In the genomic region with DNA sequence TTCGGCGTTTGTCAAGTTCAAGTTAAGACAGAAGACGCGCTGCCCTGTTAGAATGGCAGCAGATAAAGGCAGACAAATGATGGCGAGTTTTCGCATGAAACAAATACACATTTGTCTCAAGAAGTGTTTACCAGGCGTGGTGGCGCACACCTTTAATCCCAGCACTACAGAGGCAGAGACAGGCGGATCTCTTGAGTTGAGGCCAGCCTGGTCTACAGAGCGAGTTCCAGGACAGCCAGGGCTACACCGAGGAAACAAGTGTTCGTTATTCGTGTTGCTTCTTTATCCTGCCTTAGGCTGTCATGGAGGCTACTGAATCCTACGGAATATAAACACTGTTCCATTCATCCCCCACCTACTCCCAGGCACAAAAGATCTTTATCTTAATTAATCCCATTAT, we compare ENCODE assay signal across 8 mouse cellular contexts. TPM values are rescaled to one million over a fixed set of nuclear protein-coding genes. Genes with fewer than 3 reads are reported as not detected.
DNase-seq lines count a peak whose midpoint lies in the region; ATAC-seq and TF ChIP-seq lines count a peak whose summit lies in the region.

No protein-coding gene starts in this region.

- peaks cover 9% of the 10 kb centered on the region; the same call in 1 of the 2 replicates for H3K79me2 ChIP-seq in liver, adult 2 months (ENCODE audit: control insufficient read depth, insufficient read depth, low read length)
- peaks cover 30% of the 10 kb centered on the region for H3K79me2 ChIP-seq in myocyte (ENCODE audit: control insufficient read depth, insufficient read depth)

- 0 out of 2 replicates have a peak, but pooled peaks have one; percentile 15 for ATAC-seq in embryonic facial prominence, embryonic 13.5 days (ENCODE audit: insufficient number of reproducible peaks, insufficient read depth, low FRiP score, low TSS enrichment, low read depth)
- ATAC-seq in intestine, embryonic 15.5 days = peak; percentile 64

- no peaks in the 10 kb centered on the region for H3K9me3 ChIP-seq in embryonic facial prominence, embryonic 13.5 days
- no peaks in the 10 kb centered on the region for H3K9me3 ChIP-seq in intestine, embryonic 15.5 days

- H3K4me1 ChIP-seq in liver, adult 2 months (ENCODE audit: control insufficient read depth, insufficient read depth, low read length) = peaks cover 5% of the 10 kb centered on the region; the same call in 1 of the 2 replicates
- H3K4me1 ChIP-seq in embryonic facial prominence, embryonic 13.5 days = peaks cover 7% of the 10 kb centered on the region
- H3K4me1 ChIP-seq in intestine, embryonic 15.5 days (replicated peaks) = 0 out of 2 replicates have a peak, but pooled peaks cover 3% of the 10 kb centered on the region

- H3K36me3 ChIP-seq in liver, adult 2 months (ENCODE audit: control insufficient read depth, insufficient read depth, low read length) = peaks cover 4% of the 10 kb centered on the region; the same call in 1 of the 2 replicates
- peaks cover 6% of the 10 kb centered on the region for H3K36me3 ChIP-seq in embryonic facial prominence, embryonic 13.5 days
- peaks cover 4% of the 10 kb centered on the region; the same call in 1 of the 2 replicates for H3K36me3 ChIP-seq in intestine, embryonic 15.5 days
- peaks cover 12% of the 10 kb centered on the region for H3K36me3 ChIP-seq in myocyte (ENCODE audit: control insufficient read depth, insufficient read depth)

- no peak for TF ChIP-seq CTCF in liver, adult 2 months (IDR thresholded peaks at IDR 0.05; ENCODE audit: low read depth, low read length)

- no peak for TF ChIP-seq POLR2A in liver, adult 2 months (IDR thresholded peaks at IDR 0.05; ENCODE audit: extremely low read depth, insufficient read depth, low read length)
- TF ChIP-seq POLR2A in myocyte (IDR thresholded peaks at IDR 0.05; ENCODE audit: insufficient read length, low read depth) = no peak

- 8% methylated on average over 14 of the region's 14 CpGs for WGBS in liver, adult 2 months
- WGBS in embryonic facial prominence, embryonic 13.5 days = 12% methylated on average over 14 of the region's 14 CpGs
- WGBS in intestine, embryonic 15.5 days = 13% methylated on average over 14 of the region's 14 CpGs

- H3K27ac ChIP-seq in liver, adult 2 months (replicated peaks; ENCODE audit: insufficient read depth, low read depth, low read length) = peak overlapping the region; percentile 85
- H3K27ac ChIP-seq in embryonic facial prominence, embryonic 13.5 days = peak overlapping the region; percentile 99
- peak overlapping the region; percentile 86 for H3K27ac ChIP-seq in intestine, embryonic 15.5 days

- peak overlapping the region; percentile 87 for H3K4me3 ChIP-seq in liver, adult 2 months (ENCODE audit: insufficient read depth, low read depth, low read length)
- H3K4me3 ChIP-seq in embryonic facial prominence, embryonic 13.5 days = peak overlapping the region; percentile 91
- H3K4me3 ChIP-seq in intestine, embryonic 15.5 days (replicated peaks) = peak overlapping the region; percentile 36
- peak overlapping the region; percentile 94 for H3K4me3 ChIP-seq in myocyte

- H3K4me2 ChIP-seq in embryonic facial prominence, embryonic 13.5 days = peak overlapping the region; percentile 62
- H3K4me2 ChIP-seq in intestine, embryonic 15.5 days (replicated peaks) = peak overlapping the region; percentile 63
- peak overlapping the region; percentile 61 for H3K4me2 ChIP-seq in myocyte (ENCODE audit: low read depth)

- no peaks in the 10 kb centered on the region for H3K27me3 ChIP-seq in liver, adult 2 months (ENCODE audit: control insufficient read depth, insufficient read depth, low read length)
- H3K27me3 ChIP-seq in embryonic facial prominence, embryonic 13.5 days = no peaks in the 10 kb centered on the region
- no peaks in the 10 kb centered on the region for H3K27me3 ChIP-seq in intestine, embryonic 15.5 days (replicated peaks)
- no peaks in the 10 kb centered on the region for H3K27me3 ChIP-seq in myocyte (ENCODE audit: control insufficient read depth, insufficient read depth, insufficient read length)

- H3K9ac ChIP-seq in liver, adult 2 months (ENCODE audit: low read depth, low read length) = peak overlapping the region; percentile 85
- peak overlapping the region; percentile 77 for H3K9ac ChIP-seq in embryonic facial prominence, embryonic 13.5 days
- peak overlapping the region; percentile 26 for H3K9ac ChIP-seq in intestine, embryonic 15.5 days

- no peak for DNase-seq in liver, adult 2 months (ENCODE audit: extremely low read depth, low read depth, low spot score)
- no peak for DNase-seq in liver
- no peak for DNase-seq in cerebellum, adult 9-11 months
- DNase-seq in layer of hippocampus, postnatal 25 days (ENCODE audit: extremely low spot score in 1 of 2, low spot score in 1 of 2) = no peak
- no peak for DNase-seq in kidney, postnatal 10 days

- H3ac ChIP-seq in myocyte (ENCODE audit: control insufficient read depth, insufficient read length) = peak overlapping the region; percentile 89

TF ChIP-seq in myocyte, 11 proteins besides CTCF, POLR2A, EP300 and RAD21:
- TF ChIP-seq POLR2AphosphoS2 (IDR thresholded peaks at IDR 0.05; ENCODE audit: insufficient read length, low read depth) = no peak

RNA-seq across cellular contexts. Expression of a gene that starts 0.6 kb away (rescaled TPM):
- total RNA-seq in liver, adult 2 months (2014; rRNA removed) = 16.5 and 18.6 TPM in 2 replicates
- 3.3 and 3.4 TPM in 2 replicates for polyA plus RNA-seq in liver, adult 2 months (2012; rRNA removed)
- 83.5 and 86.2 TPM in 2 replicates for polyA plus RNA-seq in embryonic facial prominence, embryonic 13.5 days (2015; fragmentation: Nextera tagmentation; extraction: Ambion mirVana)
- polyA plus RNA-seq in intestine, embryonic 15.5 days (2015; fragmentation: Nextera tagmentation; extraction: Ambion mirVana) = 66.8 and 80.9 TPM in 2 replicates
- polyA plus RNA-seq in myocyte (2012; fragmentation: generic; extraction: Trizol) = 13.5 TPM
- total RNA-seq in layer of hippocampus, postnatal 25 days (2021) = 10 to 100 TPM; 54.1 to 58.3 TPM

Comparison
In these comparisons a context has a peak if more than half of its experiments do, and no peak if none do; other contexts are left out.
1. H3K4me3 ChIP-seq: peak in every context shown above with its lines; median percentile 94 in myocyte; 91 in embryonic facial prominence, embryonic 13.5 days; 87 in liver, adult 2 months; 36 in intestine, embryonic 15.5 days.
2. H3K9ac ChIP-seq: peak in every context shown above with its lines; median percentile 85 in liver, adult 2 months; 77 in embryonic facial prominence, embryonic 13.5 days; 26 in intestine, embryonic 15.5 days.